Mouse (Mus musculus) stomach, adult 2 months (tissue): ENCODE data around the gene Zfp772. TPM values are rescaled to one million over a fixed set of nuclear protein-coding genes. Genes with fewer than 3 reads are reported as not detected.

Source experiments
- polyA plus RNA-seq: library from polyadenylated mRNA; depleted of rRNA; stranded (reverse); fragments of >200 nt; gene quantifications from 2 replicates; pipeline ENCODE4 v1.2.3, GENCODE M21; 2012; rRNA removed

Gene Zfp772
- polyA plus RNA-seq = 0.55 and 0.56 TPM in 2 replicates

DNA sequence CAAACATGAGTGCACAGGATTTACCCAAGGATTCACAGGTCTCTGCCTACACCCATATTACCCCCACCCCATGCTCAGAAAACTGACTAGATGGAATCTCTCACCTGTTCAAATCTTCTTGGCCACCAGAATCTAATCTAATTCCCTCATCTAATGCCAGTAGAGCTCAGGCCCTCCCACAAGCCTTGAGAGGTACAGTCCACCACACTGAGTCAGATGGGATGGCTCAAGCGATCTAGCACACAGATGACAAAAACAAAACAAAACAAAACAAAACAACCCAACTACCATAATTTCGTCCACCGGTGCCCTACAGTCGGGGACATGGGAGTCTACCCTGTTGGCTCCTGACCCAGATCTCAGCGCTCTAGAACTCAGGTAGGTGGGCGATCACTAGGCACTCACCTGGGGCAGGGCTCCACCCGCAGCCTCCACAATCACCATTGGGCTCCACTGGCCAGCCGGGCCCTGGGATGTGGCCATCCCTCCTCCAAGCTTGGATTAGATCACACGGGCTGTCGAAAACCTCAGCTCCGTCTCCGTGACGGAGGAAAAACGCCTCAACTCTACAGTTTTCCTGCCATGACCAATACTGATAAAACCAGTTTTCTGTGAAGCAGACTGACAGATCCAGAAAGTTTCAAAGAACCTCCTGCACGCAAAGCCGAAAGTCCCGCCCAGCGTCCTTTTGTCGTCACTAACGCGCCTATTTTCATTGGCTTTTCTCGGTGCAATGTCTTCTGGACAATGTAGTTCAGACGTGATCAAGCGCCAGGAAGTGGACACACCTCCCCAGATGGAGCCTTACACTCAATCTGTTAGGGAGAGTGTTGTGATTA lies at the start of gene Zfp772:
Gene Zfp772, minus strand, starts transcription at position 686 of the 839 bp plus-strand sequence.

DNA sequence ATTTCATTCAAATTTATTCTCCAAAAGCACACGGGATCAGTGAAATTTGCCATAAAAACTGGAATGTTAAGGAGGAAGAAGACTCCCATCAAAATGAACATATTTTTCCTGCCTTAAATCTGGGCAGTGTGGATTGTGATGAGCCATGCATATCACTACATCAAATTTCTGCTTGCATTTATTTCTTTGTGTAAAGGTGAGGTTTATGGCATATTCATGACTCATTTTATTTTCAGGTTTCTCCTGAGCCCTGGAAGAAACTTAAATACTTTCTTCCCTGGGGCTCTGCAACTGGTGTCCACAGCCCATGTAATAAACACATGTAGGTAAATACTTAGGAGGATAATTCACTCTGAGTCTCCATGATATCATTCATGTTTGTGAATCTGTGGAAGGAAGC lies 37.4 kb upstream of the Zfp772 start, which contains the start of gene Vmn2r29:
Gene Vmn2r29, minus strand, starts transcription at position 101 of the 400 bp plus-strand sequence.

DNA sequence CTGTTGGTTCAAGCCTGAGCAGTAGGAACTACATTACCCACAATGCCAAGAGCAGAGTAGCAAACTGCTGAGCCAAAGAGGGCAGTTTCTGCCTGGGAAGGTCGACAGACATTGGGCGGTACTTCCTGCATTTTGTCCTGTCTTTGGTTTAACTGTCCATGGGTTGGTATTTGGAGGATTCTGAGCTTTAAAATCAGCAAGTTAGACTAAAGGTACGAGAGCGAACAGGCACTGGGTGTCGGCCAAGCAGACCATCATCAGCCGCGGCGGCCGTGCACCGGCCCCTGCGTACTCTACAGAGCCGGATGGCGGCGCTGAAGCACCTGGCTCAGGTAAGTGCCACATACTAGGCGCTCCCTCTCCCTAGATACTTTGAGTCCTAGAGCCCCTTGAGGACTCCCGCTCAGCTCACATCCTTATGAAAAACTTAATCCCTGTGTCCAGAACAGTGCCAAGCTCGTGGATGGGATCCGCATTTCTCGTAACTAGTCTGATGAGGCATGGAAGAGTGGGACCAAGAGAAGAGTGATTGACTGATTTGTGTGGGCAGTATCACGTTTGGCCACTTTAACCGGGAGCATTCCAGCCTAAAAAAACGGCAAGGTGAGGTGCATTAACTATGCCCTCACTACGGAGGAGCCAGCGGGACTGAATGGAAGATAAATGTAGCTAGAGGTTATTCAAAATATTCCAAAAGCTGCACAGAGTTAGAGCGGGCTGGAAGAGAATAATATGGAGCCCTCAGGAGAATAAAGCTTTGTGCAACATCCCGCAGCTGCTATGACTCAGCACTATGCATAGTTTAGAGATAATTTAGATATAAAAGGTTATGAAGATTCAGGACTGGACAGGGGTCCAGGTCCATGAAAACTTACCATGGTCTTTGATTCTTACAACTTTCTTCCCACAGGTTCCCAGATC lies 38.3 kb downstream of the Zfp772 start, which contains the start of gene Zfp418:
Gene Zfp418, plus strand, starts transcription at position 104 of the 921 bp plus-strand sequence.

Other genes with a start within 250 kb of the Zfp772 start
- gene Aurkc, start 214.7 kb downstream of the Zfp772 start, polyA plus RNA-seq = not detected in 2 replicates
- gene Zfp954, start 88.5 kb downstream of the Zfp772 start, polyA plus RNA-seq = 2.5 and 4.6 TPM in 2 replicates
- 0.05 TPM in 2 replicates for gene Zfp773, start 73.2 kb downstream of the Zfp772 start, polyA plus RNA-seq
- gene Zfp418, start 38.7 kb downstream of the Zfp772 start, polyA plus RNA-seq = 0.09 and 0.13 TPM in 2 replicates
- gene Vmn2r29, start 37.3 kb upstream of the Zfp772 start, polyA plus RNA-seq = not detected in 2 replicates
- 0.11 and 0.38 TPM in 2 replicates for gene Gm45844, start 68.3 kb upstream of the Zfp772 start, polyA plus RNA-seq
- 6.9 and 8.4 TPM in 2 replicates for gene Clcn4, start 90.9 kb upstream of the Zfp772 start, polyA plus RNA-seq
- gene Vmn2r30, start 127.6 kb upstream of the Zfp772 start, polyA plus RNA-seq = not detected in 2 replicates
- gene Gm45783, start 164.6 kb upstream of the Zfp772 start, polyA plus RNA-seq = not detected in 2 replicates
- gene Vmn2r31, start 189.7 kb upstream of the Zfp772 start, polyA plus RNA-seq = not detected in 2 replicates